ENCODE assay signal across 12 mouse cellular contexts in the genomic region with DNA sequence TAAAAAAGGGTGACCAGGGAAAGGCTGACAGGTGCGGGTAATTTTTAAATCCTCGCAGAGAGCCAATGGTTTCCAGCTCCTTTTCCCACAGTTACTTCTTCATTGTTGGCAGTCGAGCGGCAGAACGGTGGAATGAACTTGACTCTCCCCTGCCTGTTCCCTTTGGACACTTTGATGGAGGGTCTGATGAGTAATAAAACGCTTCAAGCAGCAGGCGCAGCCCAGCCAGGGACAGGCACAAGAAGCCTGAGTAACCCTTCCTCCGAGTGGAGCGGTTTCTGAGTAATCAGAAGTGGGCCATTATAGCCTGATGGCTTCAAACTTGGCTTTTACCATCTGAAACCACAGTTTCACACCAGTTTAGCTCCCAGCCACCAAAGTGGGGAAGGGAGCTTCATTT.
DNase-seq lines count a peak whose midpoint lies in the region; ATAC-seq and TF ChIP-seq lines count a peak whose summit lies in the region.
"Had no signal": no experiment of that assay in that cellular context is flagged by ENCODE, and none has a peak within 500 bp of the region (broad histone marks: within the 10 kb centered on the region; RNA-seq: fewer than 3 reads in every experiment).

No protein-coding gene starts in this region.

- no peak for TF ChIP-seq POLR2A in brain, embryonic 14.5 days (IDR thresholded peaks at IDR 0.05; ENCODE audit: borderline replicate concordance, extremely low read depth, insufficient read depth, insufficient read length, poor library complexity, severe bottlenecking)

- H3K27me3 ChIP-seq in heart, embryonic 12.5 days (replicated peaks) = no peaks in the 10 kb centered on the region
- no peaks in the 10 kb centered on the region for H3K27me3 ChIP-seq in liver, postnatal 0 days (ENCODE audit: insufficient read depth, low read length)

- peaks cover 33% of the 10 kb centered on the region for H3K4me1 ChIP-seq in heart, embryonic 12.5 days (replicated peaks)
- H3K4me1 ChIP-seq in liver, postnatal 0 days (ENCODE audit: insufficient read depth) = peaks cover 10% of the 10 kb centered on the region

- H3K4me2 ChIP-seq in heart, embryonic 12.5 days = peak overlapping the region; percentile 15; the same call in 1 of the 2 replicates
- H3K4me2 ChIP-seq in liver, postnatal 0 days (ENCODE audit: low read depth, low read length) = no peak overlapping the region

- no peak overlapping the region for H3K4me3 ChIP-seq in heart, embryonic 12.5 days
- H3K4me3 ChIP-seq in liver, postnatal 0 days (ENCODE audit: low read depth, low read length) = no peak overlapping the region

- no peaks in the 10 kb centered on the region for H3K9me3 ChIP-seq in heart, embryonic 12.5 days (replicated peaks)
- H3K9me3 ChIP-seq in liver, postnatal 0 days (ENCODE audit: low read length) = no peaks in the 10 kb centered on the region

- TF ChIP-seq CTCF in liver, postnatal 0 days (IDR thresholded peaks at IDR 0.05; ENCODE audit: low read depth) = no peak
- TF ChIP-seq CTCF in brain, embryonic 14.5 days (IDR thresholded peaks at IDR 0.05; ENCODE audit: borderline replicate concordance, extremely low read depth, insufficient read depth, insufficient read length) = no peak

- ATAC-seq in heart, embryonic 12.5 days (ENCODE audit: insufficient number of reproducible peaks, low FRiP score) = no peak
- no peak for ATAC-seq in liver, postnatal 0 days
- ATAC-seq in megakaryocyte-erythroid progenitor cell, adult 5-6 weeks (replicated peaks; ENCODE audit: low FRiP score, low TSS enrichment, poor library complexity, severe bottlenecking) = no peak
- ATAC-seq: activated CD4-positive, CD25-positive, alpha-beta regulatory T cell, adult 4 months had no signal

- no peak for TF ChIP-seq EP300 in liver, postnatal 0 days (IDR thresholded peaks at IDR 0.05; ENCODE audit: low read depth)

- 57% methylated on average over 9 of the region's 9 CpGs for WGBS in heart, embryonic 12.5 days
- WGBS in liver, postnatal 0 days (ENCODE audit: insufficient replicate concordance) = 83% methylated on average over 9 of the region's 9 CpGs

- H3K9ac ChIP-seq in heart, embryonic 12.5 days = no peak overlapping the region
- no peak overlapping the region for H3K9ac ChIP-seq in liver, postnatal 0 days (replicated peaks)
- H3K9ac ChIP-seq: liver, embryonic 14.5 days had no signal

- H3K27ac ChIP-seq in heart, embryonic 12.5 days (ENCODE audit: poor library complexity, severe bottlenecking) = peak overlapping the region; percentile 48; the same call in 1 of the 2 replicates
- peak overlapping the region; percentile 49; the same call in 1 of the 2 replicates for H3K27ac ChIP-seq in liver, postnatal 0 days (ENCODE audit: low read depth)
- H3K27ac ChIP-seq: liver, embryonic 14.5 days had no signal

- peaks cover 24% of the 10 kb centered on the region for H3K36me3 ChIP-seq in heart, embryonic 12.5 days
- H3K36me3 ChIP-seq in liver, postnatal 0 days (replicated peaks; ENCODE audit: insufficient read depth, low read length) = peaks cover 15% of the 10 kb centered on the region

- DNase-seq in heart, postnatal 4 days = no peak
- no peak for DNase-seq in liver, postnatal 0 days
- no peak for DNase-seq in liver
- DNase-seq in brain, embryonic 14.5 days (ENCODE audit: low read depth) = peak; percentile 54
- DNase-seq in mesoderm, embryonic 11.5 days (ENCODE audit: low read depth, low spot score) = peak; percentile 79
- no peak for DNase-seq in natural killer cell, adult 2 months (ENCODE audit: low spot score in 2 of 2)
- DNase-seq: cerebellum, postnatal 14 days; thymus, postnatal 4 days had no signal

Comparison
In these comparisons a context has a peak if more than half of its experiments do, and no peak if none do; other contexts are left out.
1. DNase-seq: peak in brain, embryonic 14.5 days (single experiment) and mesoderm, embryonic 11.5 days (single experiment); none in heart, postnatal 4 days (single experiment), liver, postnatal 0 days (single experiment), liver (single experiment) and natural killer cell, adult 2 months (0 of 2).